Mouse (Mus musculus) naive thymus-derived CD4-positive, alpha-beta T cell, adult 2 months (primary cell): ENCODE measurements around the gene Tanc1.
"Not testable (repeated sequence)": the region's sequence is repeated elsewhere in the genome, so short reads cannot be mapped to it uniquely, and the experiment has no call there.

Source experiments
- DNase-seq: peaks from one replicate; pipeline ENCODE4 v3.0.0-alpha.2; 2011; ENCODE audit warnings: low read depth

The Tanc1 gene

DNA sequence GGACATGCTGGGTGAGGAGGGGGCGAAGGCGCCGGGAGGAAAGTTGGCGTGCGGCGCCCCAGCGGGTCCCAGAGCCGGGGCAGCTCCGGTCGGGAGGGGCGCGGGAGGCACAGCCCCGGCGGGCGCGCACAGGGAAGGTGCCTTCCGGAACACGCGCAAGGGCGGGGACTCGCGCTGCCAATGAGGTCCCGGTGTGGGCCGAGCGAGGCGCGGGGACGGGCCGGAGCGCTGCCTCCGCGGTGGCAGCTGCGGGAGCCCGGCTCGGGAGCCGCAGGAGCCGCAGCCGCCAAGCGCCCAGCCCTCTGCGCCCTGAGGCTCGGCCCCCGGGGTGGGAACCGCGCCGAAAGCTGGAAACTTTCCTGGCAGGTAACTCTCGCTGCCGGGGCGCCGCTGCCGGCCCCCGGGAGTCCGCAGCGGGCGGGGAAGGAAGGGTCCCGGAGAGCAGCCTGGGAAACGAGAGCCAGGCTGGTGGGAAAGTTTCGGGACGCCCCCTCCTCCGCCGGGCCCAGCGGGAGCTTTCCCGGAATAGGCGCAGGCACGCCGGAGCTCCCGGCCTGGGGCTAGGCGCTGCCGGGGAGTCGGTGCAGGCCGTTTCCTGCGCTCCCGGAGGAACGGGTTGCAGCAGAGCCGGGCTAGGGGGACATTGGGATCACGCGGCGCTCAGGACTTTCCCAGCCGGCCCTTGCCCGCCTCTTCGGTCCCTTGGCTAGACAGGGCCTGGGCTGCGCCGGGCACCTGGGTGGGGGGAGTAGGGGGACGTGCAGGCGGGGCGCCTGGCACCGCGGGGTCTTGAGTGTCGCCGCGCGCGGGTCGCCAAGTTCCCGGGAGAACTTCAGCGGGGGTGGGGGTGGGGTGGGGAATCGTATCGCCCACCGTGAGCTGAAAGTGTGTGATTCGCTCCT, at the start of gene Tanc1:
Gene Tanc1, plus strand, starts transcription at position 212 of the 902 bp plus-strand sequence.
- DNase-seq = peak; percentile 79

DNA sequence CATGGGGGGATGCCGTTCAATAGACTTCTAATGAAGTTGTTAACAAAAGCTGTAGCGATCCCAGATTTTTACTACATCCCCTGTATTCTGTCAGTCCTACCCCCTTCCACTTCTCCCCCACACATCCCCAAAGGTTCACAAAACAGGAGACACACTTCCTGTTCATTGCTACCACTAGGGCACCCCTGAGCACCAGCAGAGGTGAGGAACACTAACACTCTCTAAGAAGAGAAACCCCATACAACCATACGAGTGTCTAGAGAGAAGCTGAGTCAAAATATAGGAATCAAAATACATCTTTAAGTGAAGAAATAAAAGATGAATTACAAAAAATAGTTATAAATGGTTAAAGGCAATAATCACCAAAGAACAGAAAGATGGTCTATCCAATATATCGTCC, 49.6 kb upstream of the Tanc1 start:
- DNase-seq = no peak

DNA sequence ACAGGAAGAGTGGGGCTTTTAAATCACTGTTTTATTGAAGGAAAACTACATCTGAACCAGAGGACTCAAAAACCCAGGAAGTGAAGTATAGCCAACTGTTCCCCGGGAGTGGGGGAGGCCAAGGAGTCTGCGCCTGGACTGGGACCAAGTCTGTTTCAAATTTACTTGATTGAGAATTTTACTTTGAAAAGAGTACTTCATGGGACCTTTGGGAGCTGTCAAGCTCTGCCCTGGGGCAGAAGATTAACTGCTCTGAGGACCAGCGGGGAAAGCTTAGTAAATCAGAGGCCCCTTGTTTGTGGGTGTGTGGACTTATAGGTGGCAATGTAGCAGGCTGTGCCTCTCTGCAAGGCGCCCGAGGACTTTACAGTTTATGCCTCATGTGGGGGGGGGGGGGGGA, 49.1 kb upstream of the Tanc1 start:
- no peak for DNase-seq

DNA sequence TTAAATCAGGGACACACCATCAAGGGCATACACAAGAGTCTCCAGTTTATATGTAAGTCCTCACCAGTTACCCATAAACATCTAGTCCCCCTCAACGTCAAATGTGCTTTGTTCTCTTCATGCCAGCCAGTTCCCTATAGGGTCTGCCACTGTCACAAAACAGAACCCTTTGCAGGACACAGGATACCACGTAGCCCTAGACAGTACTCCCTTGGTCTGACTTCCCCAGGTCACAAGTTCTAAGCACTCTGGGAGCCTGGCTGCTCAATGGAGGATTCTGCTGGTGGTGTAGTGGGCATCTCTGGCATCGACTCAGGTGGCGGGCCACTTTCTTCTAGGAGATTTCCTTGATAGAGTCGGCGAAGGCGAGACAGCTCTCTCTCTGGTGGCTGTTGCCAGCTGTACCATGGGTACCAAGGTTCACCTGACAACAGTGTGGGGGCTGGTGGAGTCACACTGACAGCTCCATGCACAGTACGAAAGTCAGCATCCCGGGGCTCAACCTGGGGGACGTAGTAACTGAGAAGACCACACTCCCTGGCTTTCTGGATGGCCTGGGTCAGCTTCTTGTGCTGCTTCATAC, 47.7 kb upstream of the Tanc1 start:
- DNase-seq = not testable (repeated sequence)

DNA sequence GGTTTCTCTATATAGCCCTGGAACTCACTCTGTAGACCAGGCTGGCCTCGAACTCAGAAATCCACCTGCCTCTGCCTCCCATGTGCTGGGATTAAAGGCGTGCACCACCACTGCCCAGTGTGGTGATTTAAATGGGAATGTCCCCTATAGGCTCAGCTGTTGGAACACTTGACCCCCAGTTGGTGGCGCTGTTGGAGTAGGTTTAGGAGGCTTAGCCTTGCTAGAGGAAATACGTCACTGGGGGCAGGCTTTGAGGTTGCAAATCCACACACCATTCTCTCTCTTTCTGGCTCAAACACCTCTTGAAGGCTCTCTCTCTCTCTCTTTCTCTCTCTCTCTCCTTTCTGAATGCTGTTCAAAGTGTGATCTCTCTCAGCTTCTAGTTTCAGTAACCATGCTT, 46.9 kb upstream of the Tanc1 start:
- DNase-seq = no peak

DNA sequence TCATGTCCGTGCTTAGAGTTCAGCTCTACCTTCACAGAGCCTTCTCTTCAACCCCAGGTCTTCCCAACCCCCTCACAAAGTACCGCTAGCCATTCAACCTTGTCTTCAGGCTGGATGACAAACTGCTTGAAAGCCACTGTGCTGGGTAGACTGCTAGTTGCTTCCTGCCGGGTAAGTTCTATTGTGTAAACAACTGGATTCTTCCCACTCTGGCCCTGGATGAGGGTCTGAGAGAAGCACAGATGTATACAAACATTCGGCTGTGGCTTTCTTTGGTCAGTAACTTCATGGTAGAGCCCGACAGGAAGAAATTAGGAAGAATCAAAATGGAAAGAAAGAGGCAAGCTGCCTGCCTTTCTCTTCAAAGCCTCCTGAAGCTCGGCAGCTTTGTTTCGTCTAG, 30.9 kb upstream of the Tanc1 start:
- no peak for DNase-seq

DNA sequence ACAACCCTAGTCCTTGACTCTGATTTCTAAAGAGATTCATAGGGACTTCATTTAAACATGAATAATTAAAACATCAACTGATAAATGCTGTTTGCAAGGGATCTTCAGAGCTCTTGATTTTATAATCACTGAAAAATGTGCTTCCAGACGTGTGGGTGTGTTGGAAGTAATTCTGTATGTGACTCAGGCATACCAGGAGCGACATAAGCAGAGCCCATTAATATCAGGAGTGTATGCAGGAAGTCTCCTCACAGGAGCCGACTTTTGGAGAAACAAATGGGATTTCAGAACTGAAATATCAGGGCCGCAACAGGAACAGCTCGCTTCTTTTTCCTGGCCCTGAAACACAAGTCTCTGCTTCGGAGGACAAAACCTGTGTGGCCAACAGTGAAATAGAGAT, 27.9 kb upstream of the Tanc1 start:
- DNase-seq = no peak

DNA sequence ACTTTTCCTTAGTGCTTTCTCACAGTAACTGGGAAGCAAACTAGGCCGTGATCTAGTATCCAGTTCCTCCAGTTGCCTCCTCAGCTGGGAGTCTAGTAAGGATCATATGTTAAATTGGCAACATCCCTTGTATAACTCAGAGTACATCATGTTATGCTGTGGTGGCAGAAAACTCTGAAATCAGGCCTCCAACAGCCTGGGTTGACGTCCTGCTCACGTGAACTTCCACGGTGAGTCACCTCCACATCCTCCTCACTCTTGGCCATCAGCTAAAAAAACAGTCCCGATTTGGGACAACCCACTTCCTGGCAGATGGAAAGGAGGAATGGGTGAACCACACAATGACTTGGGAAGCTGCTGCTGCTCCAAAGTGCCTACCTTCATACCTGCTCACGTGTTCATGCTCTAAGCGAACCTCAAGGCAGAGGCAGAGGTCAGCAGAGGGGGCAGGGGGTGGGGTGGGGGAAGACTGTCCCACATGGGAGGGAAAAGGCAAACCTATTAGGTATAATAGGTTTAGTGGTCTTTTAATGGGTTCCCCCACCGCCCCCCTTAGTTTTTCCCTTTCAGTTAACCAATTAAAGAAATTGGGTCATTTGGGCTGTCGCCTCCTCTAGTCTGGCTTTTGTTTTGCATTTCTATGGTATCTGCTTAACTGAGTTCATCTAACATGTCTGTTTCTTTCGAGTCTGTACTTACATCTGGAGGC, 24.3 kb upstream of the Tanc1 start:
- DNase-seq = no peak

DNA sequence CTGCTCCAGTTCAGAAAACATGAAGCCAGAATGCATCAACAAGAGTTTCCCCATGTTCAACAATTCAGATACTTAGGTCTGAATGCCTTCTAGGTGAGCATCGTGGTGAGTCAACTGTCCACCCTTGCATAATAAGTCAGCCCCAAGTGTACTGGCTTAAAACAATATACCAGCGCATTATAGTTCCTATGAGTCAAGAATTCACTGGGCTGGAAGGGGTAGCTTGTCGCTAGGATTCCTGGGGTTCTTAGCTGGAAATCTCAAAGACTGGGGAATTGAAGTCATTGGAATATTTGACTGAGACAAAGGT, 23.8 kb upstream of the Tanc1 start:
- DNase-seq = no peak

DNA sequence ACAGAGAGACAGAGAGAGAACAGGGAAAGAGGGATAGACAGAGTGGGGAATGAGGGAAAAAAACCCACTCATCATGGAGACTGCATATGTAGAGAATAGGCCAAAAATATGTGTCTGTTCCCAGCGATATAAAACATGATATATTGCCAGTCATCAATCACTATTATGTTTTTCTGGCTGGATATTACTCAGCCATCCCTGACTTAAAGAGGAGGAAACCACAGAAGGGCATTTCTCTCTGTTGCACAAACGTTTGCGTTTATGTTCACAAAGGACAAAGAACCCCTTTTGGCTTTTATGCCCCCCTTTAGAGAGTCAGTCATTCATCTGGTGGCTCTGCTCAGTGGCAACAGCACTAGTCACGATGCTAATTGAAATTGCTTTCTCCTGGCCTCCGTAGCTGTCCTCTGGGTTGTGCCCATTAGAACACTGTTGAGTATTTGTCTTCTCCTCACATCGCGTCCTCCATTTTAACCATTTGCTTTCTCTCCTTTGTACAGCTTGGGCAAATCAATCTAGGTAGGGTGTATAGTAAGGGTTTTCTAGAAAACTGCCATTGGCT, 18.4 kb upstream of the Tanc1 start:
- no peak for DNase-seq

DNA sequence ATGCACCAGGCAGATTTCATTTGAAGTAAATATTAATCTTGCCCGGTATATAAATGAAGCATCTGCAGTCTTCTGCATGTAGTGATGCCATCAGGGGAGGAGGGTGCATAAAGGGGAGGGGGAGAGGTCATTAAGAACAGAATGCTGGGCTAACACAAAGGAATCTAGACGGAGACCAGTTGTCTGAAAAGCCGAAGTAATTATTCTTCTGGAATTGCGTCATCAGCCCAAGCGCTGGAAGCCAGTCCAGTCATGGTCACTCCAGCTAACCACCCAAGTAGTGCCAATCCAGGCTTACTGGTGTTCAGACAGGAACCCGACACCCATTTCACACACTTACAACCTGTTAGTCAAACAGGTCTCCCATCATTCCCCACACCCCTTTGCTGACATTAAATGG, 17.7 kb upstream of the Tanc1 start:
- no peak for DNase-seq

DNA sequence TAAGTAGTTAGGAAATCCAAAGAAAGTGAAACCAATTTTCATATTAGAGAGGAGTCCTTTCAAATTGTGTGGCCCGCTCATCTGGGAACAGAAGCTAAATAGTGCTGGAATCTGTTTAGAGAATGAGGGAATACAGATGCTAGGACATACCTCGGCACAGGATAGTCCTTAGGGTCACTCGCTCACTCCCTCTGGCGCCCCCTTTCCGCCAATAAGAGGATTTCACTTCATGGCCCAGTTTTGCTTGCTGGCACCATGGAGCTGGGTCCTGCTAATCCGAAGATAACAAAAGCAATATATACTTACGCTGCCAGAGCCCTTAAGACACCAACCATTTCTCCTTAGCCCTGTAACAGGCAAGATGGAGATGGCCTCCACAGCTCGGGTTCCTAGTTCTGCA, 15.3 kb upstream of the Tanc1 start:
- no peak for DNase-seq

DNA sequence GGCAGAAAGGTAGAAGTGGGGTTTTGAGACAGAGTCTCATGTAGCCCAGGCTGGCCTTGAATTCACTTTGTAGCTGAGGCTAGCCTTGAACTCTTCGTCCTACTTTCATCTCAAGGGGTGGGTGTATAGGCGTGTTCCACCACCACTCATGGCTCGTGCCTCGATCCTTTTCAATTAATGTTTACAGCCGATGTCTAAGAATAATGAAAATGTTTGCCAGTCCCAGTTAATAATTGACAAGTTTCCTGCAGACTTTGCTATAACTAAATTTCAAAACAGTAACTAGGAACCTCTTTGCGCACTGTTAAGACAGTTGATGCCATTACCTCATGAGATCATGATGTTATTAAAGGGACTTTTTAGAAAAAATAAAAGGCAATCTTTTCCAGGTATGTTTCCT, 13.6 kb upstream of the Tanc1 start:
- no peak for DNase-seq

DNA sequence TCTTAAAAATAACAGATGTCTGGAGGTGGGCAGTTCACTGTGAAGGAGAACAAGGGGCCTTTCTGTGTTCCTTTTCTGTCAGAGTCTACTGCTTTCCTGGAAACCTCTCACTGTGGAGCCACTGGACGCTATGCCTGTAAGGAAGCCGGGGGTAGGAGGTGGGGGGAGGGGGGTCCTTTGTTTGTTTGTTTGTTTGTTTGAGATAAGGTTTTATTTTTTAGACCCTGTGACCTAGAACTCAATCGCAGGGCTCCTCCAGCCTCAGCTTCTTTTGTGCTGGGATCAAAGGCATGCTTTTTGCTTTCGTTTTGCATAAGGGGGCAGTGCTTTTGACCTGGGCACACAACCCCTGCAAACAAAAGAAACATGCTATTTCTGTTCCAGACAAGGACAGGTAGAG, 12.9 kb upstream of the Tanc1 start:
- no peak for DNase-seq

DNA sequence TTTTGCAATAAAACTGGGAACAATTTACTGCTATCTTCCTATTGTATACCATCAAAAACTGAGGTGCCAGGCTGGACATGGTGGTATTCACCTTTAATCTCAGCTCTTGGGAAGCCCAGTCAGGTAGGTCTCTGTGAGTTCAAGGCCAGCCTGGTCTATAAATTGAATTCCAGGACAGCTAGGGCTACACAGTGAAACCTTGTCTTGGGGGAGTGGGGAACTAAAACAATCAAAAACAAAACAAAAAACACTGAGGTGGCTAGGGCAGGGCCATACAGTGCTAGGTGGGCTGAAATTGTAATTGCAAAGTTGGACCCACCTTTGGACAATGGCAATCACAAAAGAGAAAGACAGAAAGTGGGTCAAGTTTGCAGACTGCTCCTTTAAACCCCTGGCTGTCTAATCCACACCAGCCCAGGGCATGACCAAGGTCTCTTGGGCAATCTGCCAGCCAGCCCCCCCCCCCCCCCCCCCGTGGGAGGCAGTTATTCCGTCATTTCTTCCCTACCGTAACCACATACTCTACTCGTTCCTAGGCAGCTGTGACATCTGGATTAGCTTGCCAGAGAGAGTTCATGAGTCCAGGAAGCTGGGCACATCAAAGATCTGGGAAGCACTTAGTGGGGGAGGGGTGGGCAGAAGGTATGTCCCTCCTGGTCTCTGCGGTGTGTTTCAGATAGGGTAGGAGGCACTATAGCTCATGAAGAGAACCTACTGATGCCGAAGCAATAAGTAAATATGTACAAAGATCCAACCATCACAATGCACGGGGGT, 12.3 kb upstream of the Tanc1 start:
- DNase-seq = peak; percentile 18

DNA sequence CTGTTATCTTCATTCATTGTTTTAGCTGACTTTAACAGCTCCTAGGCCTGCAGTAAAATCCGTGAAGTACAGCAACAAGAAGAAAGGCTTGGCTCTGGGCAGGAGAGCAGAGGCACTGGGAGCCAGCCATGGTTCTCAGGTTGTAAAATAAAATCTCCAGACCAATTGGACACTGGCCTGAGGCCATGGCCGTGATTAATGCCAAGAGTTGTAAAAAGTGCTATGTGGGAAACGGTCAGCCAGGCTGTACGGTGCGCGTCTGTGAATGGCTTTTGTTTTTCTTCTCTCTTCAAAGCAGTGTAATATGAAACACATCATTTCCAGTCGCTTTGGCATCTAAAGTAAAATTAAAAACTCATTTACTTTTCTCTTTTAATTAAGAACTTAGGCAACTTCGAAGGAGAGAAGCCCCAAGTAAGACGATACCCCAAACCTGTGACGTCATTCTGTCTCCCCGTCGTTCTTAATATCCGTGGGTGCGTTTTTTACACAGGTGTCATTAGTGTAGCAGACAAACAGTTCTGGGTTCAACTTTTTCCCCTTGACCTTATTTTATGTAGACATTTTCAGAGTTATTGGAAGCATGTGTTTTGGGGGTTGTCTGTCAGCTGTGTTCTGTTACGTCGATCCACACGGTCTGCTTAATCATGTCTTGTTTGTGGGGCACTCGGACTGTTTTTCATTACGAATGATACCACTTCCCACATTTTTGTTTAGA, 11.6 kb upstream of the Tanc1 start:
- DNase-seq = no peak

DNA sequence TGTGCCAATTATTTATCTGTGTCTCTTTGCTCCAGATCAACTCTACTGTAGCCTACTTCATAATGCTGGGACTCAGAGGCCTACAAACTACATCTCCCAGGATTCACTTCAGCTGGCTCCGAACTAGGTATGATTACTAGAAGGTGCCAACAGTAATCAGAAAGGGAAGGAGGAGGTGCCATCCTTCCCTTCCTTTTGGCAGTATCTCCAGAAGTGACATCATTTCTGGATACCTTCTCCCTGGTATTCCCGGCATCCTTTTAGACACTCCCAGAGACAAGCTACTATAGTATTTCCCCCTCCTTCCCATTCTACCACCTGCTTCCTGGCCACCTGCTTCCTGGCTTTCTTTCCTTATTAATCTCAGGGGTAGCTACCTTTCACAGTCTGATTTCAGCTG, 10.9 kb upstream of the Tanc1 start:
- DNase-seq = no peak

DNA sequence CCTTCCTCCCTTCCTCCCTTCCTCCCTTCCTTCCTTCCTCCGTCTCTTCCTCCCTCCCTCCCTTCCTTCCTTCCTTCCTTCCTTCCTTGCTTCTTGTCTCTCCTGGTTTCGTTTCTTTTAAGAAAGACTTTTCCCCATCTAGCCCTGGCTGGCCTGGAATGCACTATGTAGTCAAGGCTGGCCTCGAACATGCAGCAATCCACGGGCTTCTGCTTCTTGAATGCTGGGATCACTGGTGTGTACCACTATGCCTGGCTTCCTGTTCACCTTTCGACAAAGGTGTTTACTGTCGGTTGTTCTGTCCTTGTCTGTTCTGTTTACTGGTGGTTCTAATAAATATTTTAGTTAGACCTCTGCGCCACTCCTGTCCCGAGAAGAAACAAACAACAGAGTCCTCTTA, 10.4 kb upstream of the Tanc1 start:
- DNase-seq = no peak

DNA sequence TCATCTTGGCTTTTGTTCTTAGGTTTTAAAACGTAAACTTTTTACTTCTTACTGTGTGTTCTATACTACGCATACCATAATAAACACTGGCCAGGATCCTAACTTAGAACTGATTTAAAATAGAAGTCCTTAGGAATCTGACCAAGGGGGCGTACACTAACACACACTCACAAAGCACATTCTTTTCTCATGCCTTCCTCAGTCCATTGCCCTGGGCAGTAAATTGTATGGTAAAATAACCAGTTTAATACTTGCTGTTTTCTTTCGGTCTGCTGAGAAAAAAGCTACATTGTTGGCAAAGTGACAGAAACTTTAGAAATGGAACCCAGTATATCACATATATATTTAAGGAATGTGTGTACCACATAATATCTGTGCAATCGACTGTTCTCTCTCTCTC, 2.9 kb upstream of the Tanc1 start:
- no peak for DNase-seq

DNA sequence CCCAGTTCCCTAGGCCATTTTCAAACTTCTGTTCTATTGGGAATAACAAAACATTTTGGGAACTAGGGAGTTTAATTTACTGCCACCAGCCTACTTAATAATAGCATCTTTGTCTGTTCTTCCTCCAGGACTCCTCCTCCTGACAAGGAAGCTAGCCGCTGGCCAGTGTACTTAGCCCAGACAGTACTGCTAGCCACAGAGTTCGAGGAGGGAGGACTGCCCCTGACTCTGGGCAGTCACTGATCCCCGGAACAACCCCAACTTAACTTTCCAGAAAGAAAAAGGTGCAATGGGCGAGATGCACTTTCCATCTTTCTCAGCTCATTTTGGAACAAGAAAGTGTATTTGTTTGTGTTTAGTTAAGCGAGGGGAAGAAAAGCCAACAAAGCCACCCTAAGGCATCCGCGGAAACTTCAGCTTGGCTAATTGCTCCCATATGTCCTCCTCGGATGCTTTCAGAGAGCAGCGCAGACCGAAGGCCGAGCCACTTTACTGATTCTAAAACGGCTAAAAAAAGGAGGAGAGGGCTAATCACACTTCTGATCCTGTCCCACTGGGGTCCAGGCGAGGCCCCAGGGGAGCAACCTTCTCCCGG, 529 bp upstream of the Tanc1 start:
- no peak for DNase-seq
